11 mouse cellular contexts compared by ENCODE assay signal in genomic region chr19:14891689-14892389, GRCm38 (mm10).
DNase-seq lines count a peak whose midpoint lies in the region; ATAC-seq and TF ChIP-seq lines count a peak whose summit lies in the region.
"Had no signal": no experiment of that assay in that cellular context is flagged by ENCODE, and none has a peak within 500 bp of the region (broad histone marks: within the 10 kb centered on the region; RNA-seq: fewer than 3 reads in every experiment).

No protein-coding gene starts in this region.

- ATAC-seq in heart, embryonic 14.5 days (ENCODE audit: insufficient number of reproducible peaks, insufficient read depth, low FRiP score, low read depth), result no peak
- ATAC-seq in embryonic facial prominence, embryonic 13.5 days (ENCODE audit: insufficient number of reproducible peaks, insufficient read depth, low FRiP score, low TSS enrichment, low read depth), result no peak
- ATAC-seq in hindbrain, embryonic 15.5 days (ENCODE audit: low FRiP score, low read depth), result no peak
- no peak for ATAC-seq in midbrain, postnatal 0 days (ENCODE audit: low FRiP score)
- ATAC-seq: lung, postnatal 0 days had no signal

- H3K9me3 ChIP-seq in heart, embryonic 14.5 days (ENCODE audit: control insufficient read depth, low read length), result no peaks in the 10 kb centered on the region
- no peaks in the 10 kb centered on the region for H3K9me3 ChIP-seq in embryonic facial prominence, embryonic 13.5 days
- H3K9me3 ChIP-seq in hindbrain, embryonic 15.5 days, result no peaks in the 10 kb centered on the region
- no peaks in the 10 kb centered on the region for H3K9me3 ChIP-seq in midbrain, postnatal 0 days (ENCODE audit: low read length)
- H3K9me3 ChIP-seq: stomach, embryonic 15.5 days had no signal

- no peak for DNase-seq in heart, postnatal 14 days
- DNase-seq in midbrain, postnatal 0 days (ENCODE audit: low spot score), result peak; percentile 29
- no peak for DNase-seq in spleen, adult 18-20 months
- DNase-seq in testis, postnatal 14 days (ENCODE audit: low spot score), result no peak
- DNase-seq in adrenal gland, adult 18-20 months (ENCODE audit: low spot score in 2 of 2), result no peak
- DNase-seq: heart, adult 2 months had no signal

- TF ChIP-seq CTCF in midbrain, postnatal 0 days (IDR thresholded peaks at IDR 0.05), result no peak

- peaks cover 43% of the 10 kb centered on the region for H3K27me3 ChIP-seq in heart, embryonic 14.5 days (ENCODE audit: control insufficient read depth, insufficient read depth, low read length)
- peaks cover 46% of the 10 kb centered on the region for H3K27me3 ChIP-seq in embryonic facial prominence, embryonic 13.5 days
- H3K27me3 ChIP-seq in hindbrain, embryonic 15.5 days, result no peaks in the 10 kb centered on the region; the same call in 1 of the 2 replicates
- H3K27me3 ChIP-seq in midbrain, postnatal 0 days (ENCODE audit: insufficient read depth, low read length), result no peaks in the 10 kb centered on the region

- H3K4me2 ChIP-seq in heart, embryonic 14.5 days (ENCODE audit: low read length), result peak overlapping the region; percentile 77; the same call in 1 of the 2 replicates
- peak overlapping the region; percentile 60 for H3K4me2 ChIP-seq in embryonic facial prominence, embryonic 13.5 days
- peak overlapping the region; percentile 54 for H3K4me2 ChIP-seq in hindbrain, embryonic 15.5 days
- peak overlapping the region; percentile 53 for H3K4me2 ChIP-seq in midbrain, postnatal 0 days (ENCODE audit: low read depth, low read length, poor library complexity, severe bottlenecking)

- no peak overlapping the region for H3K4me3 ChIP-seq in heart, embryonic 14.5 days (ENCODE audit: control insufficient read depth in 1 of 2, insufficient read depth in 1 of 2, low read depth in 1 of 2, low read length in 2 of 2)
- H3K4me3 ChIP-seq in embryonic facial prominence, embryonic 13.5 days, result no peak overlapping the region
- H3K4me3 ChIP-seq in hindbrain, embryonic 15.5 days, result no peak overlapping the region
- H3K4me3 ChIP-seq in midbrain, postnatal 0 days (ENCODE audit: low read depth, low read length), result peak overlapping the region; percentile 24; the same call in 1 of the 2 replicates
- H3K4me3 ChIP-seq: heart, adult 2 months; stomach, embryonic 15.5 days had no signal

- no peak overlapping the region for H3K9ac ChIP-seq in heart, embryonic 14.5 days (ENCODE audit: low read length)
- no peak overlapping the region for H3K9ac ChIP-seq in embryonic facial prominence, embryonic 13.5 days
- H3K9ac ChIP-seq in hindbrain, embryonic 15.5 days, result no peak overlapping the region
- no peak overlapping the region for H3K9ac ChIP-seq in midbrain, postnatal 0 days (replicated peaks; ENCODE audit: low read length, poor library complexity, severe bottlenecking)
- H3K9ac ChIP-seq: stomach, embryonic 15.5 days had no signal

- H3K4me1 ChIP-seq in heart, embryonic 14.5 days (ENCODE audit: control insufficient read depth in 2 of 2, insufficient read depth in 2 of 2, low read length in 2 of 2), result peaks cover 2 to 8% of the 10 kb centered on the region in 2 experiments; a peak in 1 of 4 replicates
- peaks cover 22% of the 10 kb centered on the region for H3K4me1 ChIP-seq in embryonic facial prominence, embryonic 13.5 days
- H3K4me1 ChIP-seq in hindbrain, embryonic 15.5 days (replicated peaks), result peaks cover 42% of the 10 kb centered on the region
- H3K4me1 ChIP-seq in midbrain, postnatal 0 days (ENCODE audit: insufficient read depth, low read length), result 0 out of 2 replicates have a peak, but pooled peaks cover 4% of the 10 kb centered on the region

- no peak overlapping the region for H3K27ac ChIP-seq in heart, embryonic 14.5 days (replicated peaks in 1 of 2; ENCODE audit: control insufficient read depth in 1 of 2, insufficient read depth in 1 of 2, low read depth in 2 of 2, low read length in 2 of 2)
- H3K27ac ChIP-seq in embryonic facial prominence, embryonic 13.5 days, result no peak overlapping the region
- H3K27ac ChIP-seq in hindbrain, embryonic 15.5 days (replicated peaks), result 0 out of 2 replicates have a peak overlapping the region, but pooled peaks have one; percentile 22
- no peak overlapping the region for H3K27ac ChIP-seq in midbrain, postnatal 0 days (ENCODE audit: low read depth, low read length)
- H3K27ac ChIP-seq: heart, adult 2 months; stomach, embryonic 15.5 days had no signal

- no peaks in the 10 kb centered on the region for H3K36me3 ChIP-seq in heart, embryonic 14.5 days (ENCODE audit: control insufficient read depth, insufficient read depth, low read length)
- no peaks in the 10 kb centered on the region for H3K36me3 ChIP-seq in embryonic facial prominence, embryonic 13.5 days
- no peaks in the 10 kb centered on the region for H3K36me3 ChIP-seq in hindbrain, embryonic 15.5 days
- H3K36me3 ChIP-seq in midbrain, postnatal 0 days (ENCODE audit: insufficient read depth, low read length), result no peaks in the 10 kb centered on the region
- H3K36me3 ChIP-seq: stomach, embryonic 15.5 days had no signal

- intact Hi-C loops in heart, postnatal 14 days (cut with DNase I), result no loop called here

- WGBS in heart, embryonic 14.5 days, result 65% methylated on average over 7 of the region's 8 CpGs
- WGBS in embryonic facial prominence, embryonic 13.5 days, result 12% methylated on average over 7 of the region's 8 CpGs
- WGBS in hindbrain, embryonic 15.5 days, result 10% methylated on average over 7 of the region's 8 CpGs
- 15% methylated on average over 7 of the region's 8 CpGs for WGBS in midbrain, postnatal 0 days
